Mouse (Mus musculus) ES-Bruce4 (cell line): ENCODE measurements around the gene Wdr86.

Source experiments
- CTCF ChIP-seq: IDR thresholded peaks from one replicate; pipeline ENCODE4 v1.8.1; 2011; ENCODE audit warnings: low read depth, low read length
- EP300 ChIP-seq: IDR thresholded peaks from 2 replicates; pipeline ENCODE4 v1.6.1; 2011; ENCODE audit warnings: low read depth, low read length; ENCODE audit not compliant: insufficient read depth
- POLR2A ChIP-seq: IDR thresholded peaks from one replicate; pipeline ENCODE4 v1.8.1; 2011; ENCODE audit warnings: low read length; ENCODE audit not compliant: insufficient read depth

DNA sequence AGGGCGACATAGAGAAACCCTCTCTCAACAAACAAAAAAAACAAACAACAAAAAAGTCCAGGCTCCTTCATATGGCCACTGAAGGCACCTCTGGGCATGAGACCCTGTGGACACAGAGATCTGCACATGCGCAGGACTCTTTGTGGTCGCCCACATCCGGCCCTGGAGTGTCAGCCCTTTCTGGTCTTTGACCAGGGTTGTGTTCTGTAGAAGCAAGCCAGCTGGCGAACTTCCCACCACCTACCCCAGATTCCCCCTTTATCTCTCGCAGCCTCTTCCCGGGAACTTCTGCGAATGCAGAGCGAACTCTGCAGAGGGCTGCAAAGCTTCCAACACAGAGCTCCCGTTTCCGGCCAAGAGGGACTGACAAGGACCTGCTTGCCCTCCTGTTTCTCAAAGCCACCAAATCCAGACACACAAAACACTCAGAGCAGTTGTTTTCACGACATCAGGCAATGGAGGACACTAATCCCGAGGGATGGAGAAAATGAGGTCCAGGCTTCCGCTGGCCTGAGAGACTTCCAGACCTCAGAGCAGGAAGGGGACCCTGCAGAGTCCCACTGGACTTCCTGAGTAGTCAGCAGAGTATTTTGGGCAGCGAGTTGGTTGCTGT, 8.7 kb upstream of the Wdr86 start:
- TF ChIP-seq CTCF (no peak), POLR2A (no peak), EP300 (no peak)
